Mouse (Mus musculus) activated CD4-positive, CD25-positive, alpha-beta regulatory T cell, adult 9 weeks (primary cell): ENCODE data around the gene Nphp3. TPM values are rescaled to one million over a fixed set of nuclear protein-coding genes. Genes with fewer than 3 reads are reported as not detected.

ENCODE experiments used
- polyA plus RNA-seq: library from polyadenylated mRNA; unstranded; fragments of 100-300 nt; shearing (Covaris generic); gene quantifications from one replicate; pipeline ENCODE4 v1.2.1, GENCODE M21; 2017

Nphp3 gene
- polyA plus RNA-seq = 0.27 TPM

GRCm38 (mm10) chr9:104001921-104002859, at the start of gene Nphp3:
TSS of gene Nphp3 (plus strand) at chr9:104002544.

GRCm38 (mm10) chr9:104040362-104040761, 38.0 kb downstream of the Nphp3 start, which contains the start of gene Gm28305:
TSS of gene Gm28305 (plus strand) at chr9:104040662.

GRCm38 (mm10) chr9:104062430-104063243, 60.3 kb downstream of the Nphp3 start, which contains the start of gene Uba5:
TSS of gene Uba5 (minus strand) at chr9:104063134.

GRCm38 (mm10) chr9:104063244-104063961, 61.1 kb downstream of the Nphp3 start, which contains the start of gene Acad11:
TSS of gene Acad11 (plus strand) at chr9:104063377.

Other genes starting within 250 kb of the Nphp3 start
- gene Tmem108, start 240.7 kb upstream of the Nphp3 start, polyA plus RNA-seq = 0.76 TPM
- gene Gm28305, start 38.1 kb downstream of the Nphp3 start, polyA plus RNA-seq = not detected
- gene Uba5, start 60.6 kb downstream of the Nphp3 start, polyA plus RNA-seq = 29.7 TPM
- gene Acad11, start 60.8 kb downstream of the Nphp3 start, polyA plus RNA-seq = 14.3 TPM
- gene Ackr4, start 124.4 kb downstream of the Nphp3 start, polyA plus RNA-seq = 1.0 TPM